Mouse (Mus musculus) testis, adult 2 months (tissue): ENCODE results near the gene Pgghg.

ENCODE experiments used
- CTCF ChIP-seq: fragments of 200-500 bp; IDR thresholded peaks from 2 replicates; pipeline ENCODE4 v1.5.1; 2012; ENCODE audit warnings: low read depth, mild to moderate bottlenecking, inconsistent platforms, low read length, moderate library complexity; ENCODE audit not compliant: control insufficient read depth, insufficient read depth, insufficient replicate concordance
- POLR2A ChIP-seq: fragments of 200-500 bp; IDR thresholded peaks from 2 replicates; pipeline ENCODE4 v1.6.1; 2012; ENCODE audit warnings: low read depth, mild to moderate bottlenecking, inconsistent platforms, low read length, moderate library complexity; ENCODE audit not compliant: control insufficient read depth

DNA sequence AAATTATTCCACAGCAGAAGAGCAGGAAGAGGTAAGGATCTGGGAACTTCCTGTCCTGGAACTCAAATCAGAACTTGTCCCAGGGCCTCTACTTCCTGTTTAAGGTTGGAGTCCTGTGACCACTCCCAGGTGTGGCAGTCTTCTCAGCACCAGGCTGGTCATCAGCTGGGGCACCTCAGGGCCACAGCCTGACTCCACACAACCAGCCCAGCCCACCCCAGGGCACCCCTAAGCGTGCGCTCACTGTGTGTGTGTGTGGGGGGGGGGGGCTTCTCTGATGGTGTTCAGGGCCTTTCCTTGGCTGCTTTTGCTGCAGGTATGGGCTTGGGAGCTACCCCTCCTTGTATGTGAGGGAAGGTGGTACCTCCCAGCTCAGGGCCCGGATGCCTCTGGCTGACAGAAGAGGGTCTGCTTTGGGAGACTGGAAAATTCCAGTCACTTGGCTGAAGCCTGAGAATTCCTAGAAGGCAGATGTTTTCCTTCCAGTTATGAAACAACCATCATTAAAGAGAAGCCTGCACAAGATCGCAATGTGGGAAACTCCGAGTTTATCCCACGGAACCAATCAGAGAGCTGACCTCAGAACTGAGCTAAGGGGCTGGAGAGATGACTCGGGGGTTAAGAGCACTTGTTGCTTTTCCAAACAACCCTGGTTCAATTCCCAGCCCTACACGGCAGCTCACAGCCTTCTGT, 30.4 kb downstream of the Pgghg start:
- TF ChIP-seq CTCF = no peak
- TF ChIP-seq POLR2A = no peak
